Mouse (Mus musculus): ENCODE measurements around the gene Aqp7.

Gene Aqp7

GRCm38 (mm10) chr4:41057361-41057760 is 9.4 kb upstream of the Aqp7 start:
- DNase-seq (ENCODE audit: low read depth): no peak

GRCm38 (mm10) chr4:41056742-41057332 is 8.9 kb upstream of the Aqp7 start:
- no peak for DNase-seq (ENCODE audit: low read depth)

- DNase-seq (ENCODE audit: low read depth): no peak
Observed at GRCm38 (mm10) chr4:41056253-41056652, 8.3 kb upstream of the Aqp7 start.

GRCm38 (mm10) chr4:41055111-41055510 is 7.2 kb upstream of the Aqp7 start:
- DNase-seq (ENCODE audit: low read depth): no peak

GRCm38 (mm10) chr4:41051781-41052180 is 3.8 kb upstream of the Aqp7 start:
- DNase-seq (ENCODE audit: low read depth): no peak

- peak; percentile 62 for DNase-seq (ENCODE audit: low read depth)
Observed at GRCm38 (mm10) chr4:41050726-41051675, 3.1 kb upstream of the Aqp7 start.

GRCm38 (mm10) chr4:41048926-41049325 is 987 bp upstream of the Aqp7 start:
- DNase-seq (ENCODE audit: low read depth): peak; percentile 53

GRCm38 (mm10) chr4:41046254-41046795 is 1.6 kb downstream of the Aqp7 start:
- no peak for DNase-seq (ENCODE audit: low read depth)

GRCm38 (mm10) chr4:41045288-41045687 is 2.7 kb downstream of the Aqp7 start:
- DNase-seq (ENCODE audit: low read depth): no peak

- no peak for DNase-seq (ENCODE audit: low read depth)
Observed at GRCm38 (mm10) chr4:41043961-41044360, 4.0 kb downstream of the Aqp7 start.

GRCm38 (mm10) chr4:41042880-41043279 is 5.1 kb downstream of the Aqp7 start:
- no peak for DNase-seq (ENCODE audit: low read depth)

- DNase-seq (ENCODE audit: low read depth): no peak
Observed at GRCm38 (mm10) chr4:41040983-41041382, 7.0 kb downstream of the Aqp7 start.

- DNase-seq (ENCODE audit: low read depth): no peak
Observed at GRCm38 (mm10) chr4:41037942-41038341, 10.0 kb downstream of the Aqp7 start.

GRCm38 (mm10) chr4:41031242-41031641 is 16.7 kb downstream of the Aqp7 start:
- DNase-seq (ENCODE audit: low read depth): no peak

- no peak for DNase-seq (ENCODE audit: low read depth)
Observed at GRCm38 (mm10) chr4:41029372-41029771, 18.6 kb downstream of the Aqp7 start.

GRCm38 (mm10) chr4:41028272-41028671 is 19.7 kb downstream of the Aqp7 start:
- DNase-seq (ENCODE audit: low read depth): no peak

GRCm38 (mm10) chr4:41027872-41028271 is 20.1 kb downstream of the Aqp7 start:
- DNase-seq (ENCODE audit: low read depth): no peak

GRCm38 (mm10) chr4:41026086-41026787 is 21.7 kb downstream of the Aqp7 start:
- no peak for DNase-seq (ENCODE audit: low read depth)

- DNase-seq (ENCODE audit: low read depth): no peak
Observed at GRCm38 (mm10) chr4:41021094-41021493, 26.8 kb downstream of the Aqp7 start.

- DNase-seq (ENCODE audit: low read depth): no peak
Observed at GRCm38 (mm10) chr4:41015798-41016197, 32.1 kb downstream of the Aqp7 start.

- DNase-seq (ENCODE audit: low read depth): no peak
Observed at GRCm38 (mm10) chr4:41013351-41013750, 34.6 kb downstream of the Aqp7 start.

- DNase-seq (ENCODE audit: low read depth): no peak
Observed at GRCm38 (mm10) chr4:41000842-41001639, 46.9 kb downstream of the Aqp7 start.

All from fibroblast of lung, adult 2 months (primary cell).